Mouse (Mus musculus) hindbrain, embryonic 14.5 days (tissue): ENCODE measurements around the gene Ttll11. TPM values are rescaled to one million over a fixed set of nuclear protein-coding genes. Genes with fewer than 3 reads are reported as not detected.

Experiments used
- ATAC-seq: fragments of 200-750 bp; cut with Nextera tagmentation; 2 replicates; pipeline ENCODE4 v1.8.0; 2017; ENCODE audit warnings: moderate number of reproducible peaks, mild to moderate bottlenecking, moderate TSS enrichment, moderate library complexity; ENCODE audit not compliant: low FRiP score
- DNase-seq: peaks from one replicate; pipeline ENCODE4 v3.0.0-alpha.2; 2015; ENCODE audit warnings: low spot score
- H3K27ac ChIP-seq: fragments of 300-500 bp; sonication (generic); 2 replicates; pipeline ENCODE4 v1.5.1; 2014; ENCODE audit warnings: mild to moderate bottlenecking, moderate library complexity
- H3K27me3 ChIP-seq: fragments of 300-500 bp; sonication (generic); 2 replicates; pipeline ENCODE4 v1.6.1; 2014; ENCODE audit warnings: mild to moderate bottlenecking, low read length, mixed read lengths; ENCODE audit not compliant: control insufficient read depth, insufficient read depth
- H3K36me3 ChIP-seq: fragments of 300-500 bp; sonication (generic); replicated peaks from 2 replicates; pipeline ENCODE4 v1.6.1; 2014; ENCODE audit not compliant: control insufficient read depth, insufficient read depth
- H3K4me1 ChIP-seq: fragments of 300-500 bp; sonication (generic); replicated peaks from 2 replicates; pipeline ENCODE4 v1.6.1; 2014; ENCODE audit warnings: antibody characterized with exemption, low read length, mixed read lengths; ENCODE audit not compliant: control insufficient read depth, insufficient read depth
- H3K4me2 ChIP-seq: fragments of 300-500 bp; sonication (generic); replicated peaks from 2 replicates; pipeline ENCODE4 v1.6.1; 2014; ENCODE audit warnings: mild to moderate bottlenecking, moderate library complexity
- H3K4me3 ChIP-seq: fragments of 300-500 bp; sonication (generic); replicated peaks from 2 replicates; pipeline ENCODE4 v1.5.1; 2014; ENCODE audit warnings: mild to moderate bottlenecking, low read length
- H3K9ac ChIP-seq: fragments of 300-500 bp; sonication (generic); 2 replicates; pipeline ENCODE4 v1.6.1; 2014
- H3K9me3 ChIP-seq: fragments of 300-500 bp; sonication (generic); 2 replicates; pipeline ENCODE4 v1.6.1; 2016; ENCODE audit warnings: low read length; ENCODE audit not compliant: control insufficient read depth
- WGBS: fragments of 180-500 bp; shearing (Covaris S2); extraction: QIAGEN DNeasy Blood & Tissue Kit; methylation state at CpG from one replicate; pipeline ENCODE4 v1.1.7; 2014; 5-methylcytosine and 5-hydroxymethylcytosine counted together
- polyA plus RNA-seq: library from polyadenylated mRNA; unstranded; fragments of >200 nt; fragmentation: Nextera tagmentation; extraction: Ambion mirVana; gene quantifications from 2 replicates; pipeline ENCODE4 v1.2.1, GENCODE M21; 2014

Gene Ttll11
- polyA plus RNA-seq, 1 experiment from 2014 or later, result 6.6 TPM

DNA sequence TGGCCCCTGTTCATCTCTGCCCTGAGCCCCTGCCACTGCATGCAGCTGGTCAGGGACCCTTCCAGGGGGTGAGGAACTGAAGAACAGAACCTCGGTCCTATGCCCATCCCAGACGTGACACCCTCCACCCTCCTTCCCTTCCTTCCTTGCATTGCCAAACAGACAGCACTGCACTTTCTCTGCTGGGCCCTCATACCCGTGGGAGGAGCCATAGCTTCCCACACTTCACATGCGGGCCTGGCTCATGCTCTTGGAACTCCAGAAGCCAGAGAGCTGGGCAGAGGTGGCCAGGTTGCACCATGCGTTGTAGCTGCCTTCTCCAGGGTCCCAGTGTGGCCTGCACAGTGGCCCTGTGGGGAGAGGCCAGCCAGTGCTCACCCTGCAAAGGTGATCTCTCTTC lies 251.1 kb downstream of the Ttll11 start:
- peaks cover 52% of the 10 kb centered on the region for H3K36me3 ChIP-seq
- no peak overlapping the region for H3K4me3 ChIP-seq
- peak overlapping the region; percentile 57; the same call in 1 of the 2 replicates for H3K27ac ChIP-seq
- DNase-seq (no peak), ATAC-seq (0 out of 2 replicates have a peak, but pooled peaks have one; percentile 19)
- no peak overlapping the region for H3K4me2 ChIP-seq
- H3K9ac ChIP-seq, result no peak overlapping the region
- H3K9me3 ChIP-seq, result no peaks in the 10 kb centered on the region
- 60% methylated on average over 5 of the region's 5 CpGs for WGBS
- no peaks in the 10 kb centered on the region for H3K27me3 ChIP-seq
- peaks cover 12% of the 10 kb centered on the region for H3K4me1 ChIP-seq

DNA sequence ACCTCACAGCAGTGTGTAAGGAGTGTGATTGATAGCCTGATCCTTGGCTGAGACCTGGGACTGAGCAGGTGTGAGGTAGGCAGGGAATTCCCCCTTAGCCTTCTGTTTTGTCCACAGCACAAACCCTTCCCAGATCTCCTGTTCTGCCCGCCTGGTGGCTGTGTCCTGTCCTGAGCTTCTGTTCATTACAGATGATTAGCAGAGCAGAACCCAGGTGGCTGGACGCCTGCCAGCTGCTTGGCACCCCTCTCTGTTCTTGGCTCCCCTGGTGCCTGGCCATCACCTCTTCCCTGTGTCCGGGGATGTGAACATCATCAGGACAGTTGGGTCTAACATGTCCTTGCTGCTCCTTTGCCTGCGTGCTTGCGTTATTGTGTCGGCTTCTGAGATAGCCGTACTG lies 256.0 kb downstream of the Ttll11 start:
- Histone ChIP-seq H3K4me1 (0 out of 2 replicates have a peak, but pooled peaks cover under 1% of the 10 kb centered on the region), H3K36me3 (peaks cover 84% of the 10 kb centered on the region), H3K4me3 (no peak overlapping the region), H3K9me3 (no peaks in the 10 kb centered on the region), H3K27ac (no peak overlapping the region), H3K4me2 (no peak overlapping the region), H3K9ac (no peak overlapping the region), H3K27me3 (no peaks in the 10 kb centered on the region)
- WGBS, result 71% methylated on average over 7 of the region's 7 CpGs
- ATAC-seq (no peak), DNase-seq (no peak)

DNA sequence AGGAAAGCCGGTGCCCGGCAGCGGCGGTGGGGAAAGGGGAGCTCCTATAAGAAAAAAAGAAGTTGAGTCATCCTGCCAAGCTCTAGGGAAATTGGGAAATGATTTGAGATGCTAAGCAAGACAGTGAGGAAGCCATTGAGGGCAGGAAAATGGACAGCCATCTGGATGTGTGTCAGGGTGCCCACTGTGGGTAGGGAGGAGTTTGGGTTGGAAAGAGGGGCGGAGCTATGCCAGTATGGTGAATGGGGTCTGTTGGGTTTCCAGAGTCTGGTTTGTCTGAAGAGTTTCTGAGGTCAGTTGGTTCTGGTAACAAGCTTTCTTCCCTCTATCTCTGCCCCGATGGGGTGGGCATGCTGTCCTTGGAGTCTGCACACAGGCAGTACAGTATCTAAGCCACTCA lies 256.4 kb downstream of the Ttll11 start:
- H3K4me2 ChIP-seq, result no peak overlapping the region
- H3K9ac ChIP-seq, result no peak overlapping the region
- peaks cover 84% of the 10 kb centered on the region for H3K36me3 ChIP-seq
- DNase-seq (no peak), ATAC-seq (no peak)
- H3K4me3 ChIP-seq, result no peak overlapping the region
- H3K27ac ChIP-seq, result no peak overlapping the region
- 93% methylated on average over 6 of the region's 6 CpGs for WGBS
- no peaks in the 10 kb centered on the region for H3K27me3 ChIP-seq
- no peaks in the 10 kb centered on the region for H3K4me1 ChIP-seq
- H3K9me3 ChIP-seq, result no peaks in the 10 kb centered on the region

DNA sequence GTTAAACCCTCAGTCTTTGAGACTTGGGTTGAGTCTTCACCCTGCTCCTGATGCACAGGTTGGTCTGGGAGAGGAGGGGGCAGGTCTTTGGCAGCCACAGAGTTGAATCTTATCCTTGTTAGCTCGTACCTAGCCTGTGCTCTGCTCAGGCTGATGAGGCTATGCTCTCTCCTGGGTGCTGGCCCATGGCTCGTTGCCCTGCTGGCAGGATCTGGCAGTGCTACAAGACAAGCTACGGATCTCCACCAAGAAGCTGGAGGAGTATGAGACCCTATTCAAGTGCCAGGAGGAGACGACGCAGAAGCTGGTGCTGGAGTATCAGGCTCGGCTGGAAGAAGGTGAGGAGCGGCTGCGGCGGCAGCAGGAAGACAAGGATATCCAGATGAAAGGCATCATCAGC lies 256.9 kb downstream of the Ttll11 start:
- H3K27me3 ChIP-seq, result no peaks in the 10 kb centered on the region
- 91% methylated on average over 9 of the region's 9 CpGs for WGBS
- H3K9me3 ChIP-seq, result no peaks in the 10 kb centered on the region
- no peaks in the 10 kb centered on the region for H3K4me1 ChIP-seq
- no peak overlapping the region for H3K27ac ChIP-seq
- DNase-seq, result no peak
- H3K36me3 ChIP-seq, result peaks cover 84% of the 10 kb centered on the region
- no peak overlapping the region for H3K4me2 ChIP-seq
- no peak for ATAC-seq
- no peak overlapping the region for H3K9ac ChIP-seq
- no peak overlapping the region for H3K4me3 ChIP-seq

DNA sequence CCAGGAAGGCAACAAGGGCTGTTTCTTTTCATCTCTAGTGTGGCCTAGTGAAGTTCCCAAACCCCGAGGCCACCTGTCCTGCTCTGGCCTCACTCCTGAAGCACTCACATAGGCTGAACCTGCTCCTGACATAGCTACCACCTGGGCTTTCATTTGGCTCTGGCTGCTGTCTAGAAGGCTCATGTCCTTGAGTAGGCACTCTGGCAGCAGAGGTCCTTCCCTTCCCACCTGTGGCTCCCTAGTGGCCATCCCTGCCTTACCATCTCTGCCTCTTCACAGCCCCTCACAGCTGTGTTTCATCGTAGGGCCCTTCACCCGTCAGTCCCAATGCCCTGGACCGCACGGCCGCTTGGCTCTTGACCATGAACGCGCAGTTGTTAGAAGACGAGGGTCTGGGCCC lies 258.8 kb downstream of the Ttll11 start:
- Histone ChIP-seq H3K27ac (no peak overlapping the region), H3K4me2 (no peak overlapping the region), H3K4me3 (no peak overlapping the region), H3K4me1 (no peaks in the 10 kb centered on the region), H3K9me3 (no peaks in the 10 kb centered on the region), H3K36me3 (peaks cover 85% of the 10 kb centered on the region), H3K27me3 (no peaks in the 10 kb centered on the region), H3K9ac (no peak overlapping the region)
- 94% methylated on average over 9 of the region's 9 CpGs for WGBS
- no peak for ATAC-seq
- DNase-seq, result no peak

DNA sequence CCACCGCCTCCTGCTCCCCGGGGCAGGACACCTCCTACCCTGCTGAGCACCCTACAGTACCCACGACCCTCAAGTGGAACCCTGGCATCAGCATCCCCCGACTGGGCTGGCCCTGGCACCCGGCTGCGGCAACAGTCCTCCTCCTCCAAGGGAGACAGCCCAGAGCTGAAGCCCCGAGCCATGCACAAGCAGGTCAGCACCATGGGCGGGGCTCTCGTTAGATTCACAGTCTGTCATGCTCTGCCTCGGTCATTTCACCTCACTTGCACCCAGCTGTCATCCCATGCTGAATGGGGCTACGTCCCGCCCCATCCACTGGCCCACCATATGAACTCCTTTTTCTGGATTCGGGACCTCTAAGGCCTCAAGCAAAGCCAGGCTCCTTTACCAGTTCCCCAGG lies 259.2 kb downstream of the Ttll11 start:
- no peaks in the 10 kb centered on the region for H3K4me1 ChIP-seq
- H3K9ac ChIP-seq, result no peak overlapping the region
- DNase-seq (no peak), ATAC-seq (peak; percentile 29; the same call in 1 of the 2 replicates)
- no peak overlapping the region for H3K4me3 ChIP-seq
- 88% methylated on average over 11 of the region's 13 CpGs for WGBS
- H3K27me3 ChIP-seq, result no peaks in the 10 kb centered on the region
- no peaks in the 10 kb centered on the region for H3K9me3 ChIP-seq
- no peak overlapping the region for H3K27ac ChIP-seq
- no peak overlapping the region for H3K4me2 ChIP-seq
- H3K36me3 ChIP-seq, result peaks cover 84% of the 10 kb centered on the region

DNA sequence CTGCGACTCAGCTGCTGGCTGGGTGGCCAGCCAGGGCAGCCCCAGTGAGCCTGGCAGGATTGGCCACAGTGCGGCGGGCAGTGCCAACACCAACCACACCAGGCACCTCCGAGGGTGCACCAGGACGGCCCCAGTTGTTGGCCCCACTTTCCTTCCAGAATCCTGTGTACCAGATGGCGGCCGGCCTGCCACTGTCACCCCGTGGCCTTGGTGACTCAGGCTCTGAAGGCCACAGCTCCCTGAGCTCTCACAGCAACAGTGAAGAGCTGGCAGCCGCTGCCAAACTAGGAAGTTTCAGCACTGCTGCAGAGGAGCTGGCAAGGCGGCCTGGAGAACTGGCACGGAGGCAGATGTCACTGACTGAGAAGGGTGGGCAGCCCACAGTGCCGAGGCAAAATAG lies 259.6 kb downstream of the Ttll11 start:
- H3K4me3 ChIP-seq, result no peak overlapping the region

DNA sequence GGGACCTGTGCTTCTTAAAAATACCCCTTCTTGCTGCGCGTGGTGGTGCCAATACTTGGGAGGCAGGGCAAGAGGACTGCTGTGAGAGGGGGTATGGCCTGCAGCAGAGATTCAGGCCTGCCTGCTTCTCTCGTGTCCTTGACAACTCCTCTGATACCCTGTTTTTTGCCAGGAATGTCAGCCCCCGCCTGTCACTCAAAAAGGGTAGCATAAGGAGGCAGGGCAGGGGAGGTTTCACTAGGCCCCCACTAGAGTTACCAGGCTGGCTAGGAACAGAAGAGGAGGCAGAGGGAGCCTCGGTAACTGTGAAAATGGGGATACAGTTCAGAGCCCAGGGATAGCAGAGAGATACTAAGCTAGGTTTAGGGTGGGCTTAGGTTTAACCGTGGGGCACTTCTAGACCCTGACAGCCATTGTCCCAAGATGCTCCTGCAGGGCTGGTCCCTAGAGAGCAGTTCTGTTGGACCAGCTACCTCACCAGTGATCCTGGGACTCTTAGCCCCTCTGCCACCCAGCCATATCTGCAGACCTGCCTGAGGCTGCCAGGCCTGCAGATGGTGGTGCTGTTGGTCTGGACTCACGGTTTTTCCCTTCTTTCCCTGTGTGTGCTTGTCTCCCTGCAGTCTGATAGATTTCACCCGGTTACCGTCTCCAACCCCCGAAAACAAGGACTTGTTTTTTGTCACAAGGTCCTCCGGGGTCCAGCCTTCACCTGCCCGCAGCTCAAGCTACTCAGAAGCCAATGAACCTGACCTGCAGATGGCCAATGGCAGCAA lies 260.3 kb downstream of the Ttll11 start:
- H3K4me3 ChIP-seq, result no peak overlapping the region
- no peak overlapping the region for H3K4me2 ChIP-seq
- peaks cover 93% of the 10 kb centered on the region for H3K36me3 ChIP-seq
- no peaks in the 10 kb centered on the region for H3K27me3 ChIP-seq
- no peak overlapping the region for H3K27ac ChIP-seq
- no peak overlapping the region for H3K9ac ChIP-seq
- no peaks in the 10 kb centered on the region for H3K4me1 ChIP-seq
- no peaks in the 10 kb centered on the region for H3K9me3 ChIP-seq
- WGBS, result 82% methylated on average over 12 of the region's 12 CpGs
- no peak for ATAC-seq
- no peak for DNase-seq

More for the DNA sequence above, 259.6 kb downstream of the Ttll11 start:
- Histone ChIP-seq H3K9ac (no peak overlapping the region), H3K4me2 (no peak overlapping the region), H3K27ac (no peak overlapping the region), H3K4me1 (no peaks in the 10 kb centered on the region), H3K36me3 (peaks cover 87% of the 10 kb centered on the region), H3K9me3 (no peaks in the 10 kb centered on the region), H3K27me3 (no peaks in the 10 kb centered on the region)
- ATAC-seq (no peak), DNase-seq (no peak)
- 91% methylated on average over 11 of the region's 12 CpGs for WGBS

DNA sequence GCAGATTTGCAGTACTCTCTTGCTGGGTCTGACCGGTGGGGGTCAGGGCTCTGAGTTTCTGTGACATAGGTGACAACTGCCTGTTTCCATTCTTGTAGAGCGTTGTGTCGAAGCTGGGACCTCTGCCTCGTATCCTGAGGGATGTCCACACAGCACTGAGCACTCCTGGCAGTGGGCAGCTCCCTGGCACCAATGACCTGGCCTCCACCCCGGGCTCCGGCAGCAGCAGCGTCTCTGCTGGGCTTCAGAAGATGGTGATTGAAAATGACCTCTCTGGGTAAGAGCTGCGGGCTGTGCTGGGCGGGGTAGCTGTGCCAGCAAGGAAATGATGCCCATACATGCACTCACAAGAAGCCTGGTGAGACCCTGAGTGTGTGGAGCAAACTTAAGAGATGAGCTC lies 261.1 kb downstream of the Ttll11 start:
- H3K9me3 ChIP-seq, result no peaks in the 10 kb centered on the region
- peaks cover 99% of the 10 kb centered on the region for H3K36me3 ChIP-seq
- 95% methylated on average over 9 of the region's 9 CpGs for WGBS
- no peak overlapping the region for H3K9ac ChIP-seq
- no peaks in the 10 kb centered on the region for H3K27me3 ChIP-seq
- no peaks in the 10 kb centered on the region; the same call in 1 of the 2 replicates for H3K4me1 ChIP-seq
- no peak overlapping the region for H3K27ac ChIP-seq
- DNase-seq (no peak), ATAC-seq (no peak)
- no peak overlapping the region for H3K4me2 ChIP-seq
- H3K4me3 ChIP-seq, result no peak overlapping the region
